Mouse (Mus musculus) cerebellum, postnatal 10 days (tissue): Measurements from ENCODE around the gene A730061H03Rik.

Experiments used
- DNase-seq, 2 experiments: peaks; one replicate each; pipeline ENCODE4 v3.0.0; 2021; ENCODE audit warnings: mixed read lengths in 2 of 2

Gene A730061H03Rik

GRCm38 (mm10) chr14:55560202-55561073, at the start of gene A730061H03Rik:
TSS of gene A730061H03Rik (minus strand) at chr14:55560406.
- peak; percentile 99 for DNase-seq

GRCm38 (mm10) chr14:55608339-55608738, 48.1 kb upstream of the A730061H03Rik start:
- no peak for DNase-seq

- no peak for DNase-seq
Observed at GRCm38 (mm10) chr14:55605743-55606459, 45.7 kb upstream of the A730061H03Rik start.

GRCm38 (mm10) chr14:55604823-55605222, 44.6 kb upstream of the A730061H03Rik start:
- DNase-seq: no peak

- DNase-seq: peak; percentile 90 to 92
Observed at GRCm38 (mm10) chr14:55603633-55604576, 43.7 kb upstream of the A730061H03Rik start.

GRCm38 (mm10) chr14:55603271-55603632, 43.0 kb upstream of the A730061H03Rik start, which contains the start of gene Irf9:
TSS of gene Irf9 (plus strand) at chr14:55603571.
- DNase-seq: no peak

- no peak for DNase-seq
Observed at GRCm38 (mm10) chr14:55598521-55599390, 38.5 kb upstream of the A730061H03Rik start.

GRCm38 (mm10) chr14:55596036-55596690, 36.0 kb upstream of the A730061H03Rik start:
- DNase-seq: peak; percentile 68 to 69

- DNase-seq: peak; percentile 53 to 65
Observed at GRCm38 (mm10) chr14:55592226-55592625, 32.0 kb upstream of the A730061H03Rik start.

- DNase-seq: peak; percentile 94 to 95
Observed at GRCm38 (mm10) chr14:55591331-55591891, 31.2 kb upstream of the A730061H03Rik start, which contains the start of gene Rnf31. TSS of gene Rnf31 (plus strand) at chr14:55591708.

- peak; percentile 93 to 96 for DNase-seq
Observed at GRCm38 (mm10) chr14:55590748-55591330, 30.6 kb upstream of the A730061H03Rik start, which contains the start of gene Psme2. TSS of gene Psme2 (minus strand) at chr14:55591113.

GRCm38 (mm10) chr14:55589771-55590448, 29.7 kb upstream of the A730061H03Rik start:
- DNase-seq: no peak

- DNase-seq: no peak
Observed at GRCm38 (mm10) chr14:55589271-55589670, 29.1 kb upstream of the A730061H03Rik start.

GRCm38 (mm10) chr14:55586149-55586548, 25.9 kb upstream of the A730061H03Rik start:
- no peak for DNase-seq

GRCm38 (mm10) chr14:55585566-55585960, 25.4 kb upstream of the A730061H03Rik start:
- no peak for DNase-seq

GRCm38 (mm10) chr14:55584702-55585565, 24.7 kb upstream of the A730061H03Rik start, which contains the start of gene Emc9:
TSS of gene Emc9 (minus strand) at chr14:55585302.
- peak; percentile 82 to 86 for DNase-seq

- no peak for DNase-seq
Observed at GRCm38 (mm10) chr14:55584303-55584701, 24.1 kb upstream of the A730061H03Rik start.

- no peak for DNase-seq
Observed at GRCm38 (mm10) chr14:55581981-55582681, 21.9 kb upstream of the A730061H03Rik start.
